Mouse (Mus musculus) thymus, postnatal 14 days (tissue): ENCODE measurements around the gene Rab11b.

ENCODE experiments used
- DNase-seq: peaks from one replicate; pipeline ENCODE4 v3.0.0; 2021

Gene Rab11b

GRCm38 (mm10) chr17:33760255-33761165 is at the start of gene Rab11b:
Gene Rab11b, minus strand, starts transcription at chr17:33760530.
- DNase-seq, result peak; percentile 99

DNA sequence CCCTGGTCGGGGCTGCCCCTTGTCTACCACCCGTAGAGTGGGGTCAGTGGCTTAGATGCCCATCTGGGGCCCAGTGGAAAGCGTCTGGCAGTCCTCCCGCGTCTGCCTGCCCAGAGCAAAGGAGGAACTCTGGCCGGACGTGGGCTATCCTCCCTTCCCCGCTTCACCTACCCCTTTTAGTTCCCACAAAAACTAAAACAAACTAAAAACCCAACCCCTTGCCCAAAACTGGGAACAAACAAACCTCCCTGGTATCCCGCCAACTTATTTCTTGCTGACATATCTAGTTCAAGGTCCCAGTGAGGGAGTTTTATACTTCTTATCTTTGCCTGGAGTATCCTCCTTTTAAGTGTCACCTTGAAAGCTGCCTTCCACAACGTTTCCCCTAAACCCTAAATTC is 47.9 kb upstream of the Rab11b start:
- no peak for DNase-seq

DNA sequence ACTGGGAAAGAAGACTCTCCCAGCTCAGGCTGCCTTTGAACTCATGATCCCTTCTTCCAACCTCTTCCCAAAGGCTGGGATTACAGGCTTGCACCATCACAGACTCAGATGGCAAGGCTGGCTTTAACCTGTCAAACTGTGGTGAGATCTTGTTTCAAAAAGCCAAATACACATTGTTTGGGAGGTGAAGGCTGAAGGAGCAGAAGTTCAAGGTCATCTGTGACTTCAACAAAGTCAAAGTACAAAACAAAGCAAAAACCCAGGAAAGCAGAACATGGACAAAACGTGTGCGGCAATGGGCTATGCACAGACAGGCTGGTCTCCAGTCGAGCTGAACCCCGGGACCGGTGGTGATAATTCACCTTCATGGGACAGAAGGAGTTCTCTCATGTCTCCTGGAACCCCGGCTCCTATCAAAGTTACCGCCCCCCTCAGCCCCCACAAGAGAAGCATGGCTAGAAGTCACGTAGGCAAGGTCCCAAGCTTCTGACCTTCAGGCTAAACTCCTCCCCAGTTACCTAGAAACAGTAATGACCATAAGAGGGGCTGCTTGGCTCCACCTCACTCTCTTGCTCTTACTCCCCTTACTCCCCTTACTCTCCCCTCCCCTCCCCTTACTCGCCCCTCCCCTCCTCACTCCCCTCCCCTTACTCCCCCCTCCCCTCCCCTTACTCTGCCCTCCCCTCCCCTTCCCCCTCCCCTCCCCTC is 47.0 kb upstream of the Rab11b start:
- no peak for DNase-seq

DNA sequence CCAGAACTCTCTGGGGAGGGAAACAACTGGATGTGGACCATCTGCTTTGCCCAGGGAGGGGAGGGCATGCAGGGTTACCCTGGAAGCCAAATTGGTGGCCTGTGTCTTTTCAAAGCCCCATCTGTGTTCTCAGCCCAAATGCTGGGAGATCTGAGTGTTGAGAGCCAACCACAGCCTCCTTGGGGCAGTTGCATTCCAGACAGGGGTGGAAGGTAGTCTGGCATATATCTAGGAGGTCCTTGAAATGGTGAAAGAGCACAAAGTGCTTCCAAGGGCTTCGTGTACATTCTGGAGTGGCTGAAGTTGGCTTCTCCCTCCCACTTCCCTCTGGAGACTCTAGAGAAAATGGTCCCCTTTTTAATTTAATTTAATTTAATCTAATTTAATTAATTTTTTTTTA is 44.4 kb upstream of the Rab11b start:
- no peak for DNase-seq

DNA sequence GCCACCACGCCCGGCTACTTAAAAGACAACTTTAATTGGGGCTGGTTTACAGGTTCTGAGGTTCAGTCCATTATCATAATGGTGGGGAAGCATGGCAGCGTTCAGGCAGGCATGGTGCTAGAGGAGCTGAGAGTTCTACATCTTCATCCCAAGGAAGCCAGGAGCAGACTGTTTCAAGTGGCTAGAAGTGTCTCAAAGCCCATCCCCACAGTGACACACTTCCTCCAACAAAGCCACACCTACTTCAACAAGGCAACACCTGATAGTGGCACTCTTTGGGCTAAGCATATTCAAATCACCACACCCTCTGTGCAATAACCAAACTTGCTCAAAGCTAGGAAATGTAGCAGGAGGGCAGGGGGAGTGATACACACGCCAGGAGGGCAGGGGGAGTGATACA is 43.9 kb upstream of the Rab11b start:
- DNase-seq, result no peak

GRCm38 (mm10) chr17:33802221-33802620 is 41.9 kb upstream of the Rab11b start:
- DNase-seq, result no peak

DNA sequence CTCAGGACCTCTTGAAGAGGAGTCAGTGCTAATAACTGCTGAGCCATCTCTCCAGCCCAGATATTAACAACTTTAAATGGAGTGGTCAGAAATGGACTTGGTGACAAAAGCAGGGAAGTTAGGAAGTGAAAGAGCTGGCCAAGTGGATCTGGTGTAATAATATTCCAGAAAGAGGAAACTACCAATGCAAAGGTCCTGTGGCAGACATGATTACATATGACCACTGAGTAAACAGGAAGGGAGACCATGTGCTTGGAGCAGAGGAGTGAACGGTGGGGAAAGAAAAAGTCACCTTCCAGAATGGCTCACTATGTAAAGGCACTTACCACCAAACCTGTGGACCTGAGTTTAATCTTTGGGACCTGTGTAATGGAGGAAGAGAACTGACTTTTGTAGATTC is 38.9 kb upstream of the Rab11b start:
- no peak for DNase-seq

GRCm38 (mm10) chr17:33798306-33798705 is 38.0 kb upstream of the Rab11b start:
- DNase-seq, result no peak

DNA sequence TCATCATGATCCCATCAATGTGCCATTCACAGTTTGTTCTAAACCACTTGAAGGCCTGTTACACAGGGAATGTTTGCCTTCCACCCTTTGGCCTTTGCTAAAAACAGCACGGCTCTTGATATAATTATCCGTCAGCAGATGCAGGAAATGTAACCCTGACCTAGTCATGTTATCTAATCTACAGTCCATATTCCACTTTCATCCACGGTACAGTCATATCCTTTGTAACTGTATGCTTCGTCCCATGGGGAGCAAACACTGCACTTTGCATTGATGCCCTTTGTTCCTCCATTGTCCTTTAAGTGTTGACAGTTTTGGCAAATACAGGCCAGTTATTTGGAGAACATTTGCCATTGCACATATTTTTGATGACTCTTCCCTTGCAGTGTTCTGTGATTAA is 28.4 kb upstream of the Rab11b start:
- DNase-seq, result no peak

GRCm38 (mm10) chr17:33786375-33786774 is 26.0 kb upstream of the Rab11b start:
- no peak for DNase-seq

- no peak for DNase-seq
These were observed 24.6 kb upstream of the Rab11b start for GRCm38 (mm10) chr17:33784939-33785338.

- DNase-seq, result no peak
These were observed 23.1 kb upstream of the Rab11b start for GRCm38 (mm10) chr17:33783408-33783807.

DNA sequence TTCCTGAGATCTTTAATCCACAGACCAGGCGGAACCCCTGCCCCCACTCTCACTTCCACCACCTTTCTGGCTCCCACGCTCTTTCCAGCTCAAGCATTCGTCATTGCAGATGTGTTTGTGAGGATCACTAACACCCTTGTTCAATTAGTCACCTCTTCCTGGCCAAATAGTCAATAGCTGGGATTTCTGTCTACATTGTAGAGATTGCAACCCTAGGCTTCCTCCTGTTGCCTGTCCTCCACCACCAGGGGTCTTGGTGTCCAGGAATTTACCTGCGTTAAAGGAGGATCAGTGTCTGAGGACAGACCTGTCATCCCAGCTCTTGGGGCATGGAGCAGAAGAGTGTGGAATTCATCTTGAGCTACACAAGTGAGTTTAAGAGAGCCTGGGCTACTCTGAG is 21.7 kb upstream of the Rab11b start:
- no peak for DNase-seq

- DNase-seq, result peak; percentile 85
These were observed 21.0 kb upstream of the Rab11b start, which contains the start of gene Angptl4 for GRCm38 (mm10) chr17:33781124-33781977. Gene Angptl4, minus strand, starts transcription at chr17:33781830.

DNA sequence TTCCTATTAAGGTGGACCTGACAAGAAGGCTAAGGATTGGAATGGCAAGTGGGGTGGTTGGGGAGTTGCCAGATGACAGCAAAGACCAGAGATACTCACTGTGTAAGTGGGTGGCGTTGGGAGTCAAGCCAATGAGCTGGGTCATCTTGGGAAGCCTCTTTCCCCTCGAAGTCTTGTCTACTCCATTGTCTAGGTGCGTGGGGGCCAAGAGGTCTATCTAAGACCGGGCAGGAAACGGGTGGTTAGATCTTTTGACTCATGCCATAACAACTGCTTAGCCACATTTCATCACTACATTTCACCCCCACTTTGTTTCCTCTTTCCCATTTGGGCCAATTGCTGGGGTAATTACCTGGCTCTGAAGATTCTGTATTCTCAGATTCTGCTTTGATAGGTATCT is 20.1 kb upstream of the Rab11b start:
- DNase-seq, result no peak

DNA sequence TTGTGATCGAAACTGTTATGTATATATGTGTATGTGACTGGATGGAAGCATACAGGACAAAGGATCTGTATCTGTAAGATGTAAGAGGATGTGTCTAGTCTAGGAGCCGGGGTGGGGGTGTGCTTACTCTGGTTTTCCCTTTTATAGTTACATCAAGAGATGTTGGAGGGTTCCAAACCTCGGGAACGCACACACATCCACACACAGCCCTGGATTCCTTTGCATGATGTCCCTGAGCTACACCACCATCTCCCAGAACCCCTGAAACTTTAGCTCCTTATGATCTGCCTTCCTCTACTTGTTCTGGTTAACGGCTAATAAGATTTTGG is 19.6 kb upstream of the Rab11b start:
- no peak for DNase-seq

DNA sequence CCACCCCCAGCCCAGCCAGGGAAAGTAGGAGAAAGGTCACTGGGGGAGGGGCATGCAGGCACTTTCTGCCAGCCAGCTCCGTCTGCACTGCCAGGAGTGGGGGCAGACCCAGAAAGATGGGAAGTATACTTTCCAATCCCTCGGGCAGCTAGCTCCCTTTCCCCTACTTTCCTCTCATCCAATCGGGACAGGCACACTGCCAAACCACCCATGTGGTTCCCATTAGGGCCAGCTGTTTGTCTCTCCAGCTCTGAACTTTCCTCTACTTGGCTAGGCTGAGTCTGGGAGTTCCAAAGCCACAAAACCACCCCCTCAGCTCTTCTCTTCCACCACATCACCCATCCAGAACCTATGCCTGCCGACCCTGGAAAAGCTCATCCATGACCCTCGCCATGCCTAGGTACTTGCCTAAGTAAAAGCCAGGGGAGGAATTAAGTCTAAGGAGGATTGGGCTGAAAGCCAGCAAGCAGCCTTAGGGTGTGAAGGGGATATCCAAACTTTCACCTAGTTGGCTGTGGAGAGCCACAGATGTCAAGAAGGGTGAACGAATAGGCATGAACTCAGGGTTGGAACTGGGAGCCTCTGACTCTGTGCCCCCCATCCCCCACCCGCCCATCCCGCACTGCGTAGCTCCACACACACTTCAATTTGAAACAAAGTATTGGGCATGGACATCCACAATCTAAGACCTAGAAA is 19.1 kb upstream of the Rab11b start:
- DNase-seq, result no peak

GRCm38 (mm10) chr17:33775287-33775686 is 15.0 kb upstream of the Rab11b start:
- DNase-seq, result no peak

DNA sequence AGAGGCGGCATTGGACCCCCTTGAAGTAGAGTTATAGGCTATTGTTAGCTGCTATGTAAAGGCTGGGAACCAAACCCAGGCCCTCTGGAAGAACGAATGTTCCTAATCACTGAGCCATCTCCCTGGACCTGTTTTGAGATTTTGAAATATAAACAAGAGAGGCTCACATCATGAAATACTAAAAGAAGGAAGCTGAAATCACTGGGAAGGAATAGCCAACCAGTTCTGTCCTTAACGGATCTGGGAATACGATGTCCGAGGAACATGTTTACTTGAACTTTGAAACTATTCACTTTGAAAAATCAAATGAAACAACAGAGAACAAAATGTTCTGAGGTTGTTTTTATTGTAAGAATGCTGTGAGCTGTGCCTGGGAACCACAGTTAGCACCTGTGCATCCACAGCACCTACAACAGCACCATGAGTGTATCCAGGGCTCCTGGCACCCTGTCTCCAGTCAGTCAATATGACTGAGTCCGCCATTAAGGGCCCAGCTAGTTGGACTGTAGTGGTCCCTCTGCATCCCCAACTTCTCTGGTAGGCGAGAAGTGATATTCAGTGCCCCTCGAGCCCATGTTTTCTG is 14.3 kb upstream of the Rab11b start:
- DNase-seq, result no peak

DNA sequence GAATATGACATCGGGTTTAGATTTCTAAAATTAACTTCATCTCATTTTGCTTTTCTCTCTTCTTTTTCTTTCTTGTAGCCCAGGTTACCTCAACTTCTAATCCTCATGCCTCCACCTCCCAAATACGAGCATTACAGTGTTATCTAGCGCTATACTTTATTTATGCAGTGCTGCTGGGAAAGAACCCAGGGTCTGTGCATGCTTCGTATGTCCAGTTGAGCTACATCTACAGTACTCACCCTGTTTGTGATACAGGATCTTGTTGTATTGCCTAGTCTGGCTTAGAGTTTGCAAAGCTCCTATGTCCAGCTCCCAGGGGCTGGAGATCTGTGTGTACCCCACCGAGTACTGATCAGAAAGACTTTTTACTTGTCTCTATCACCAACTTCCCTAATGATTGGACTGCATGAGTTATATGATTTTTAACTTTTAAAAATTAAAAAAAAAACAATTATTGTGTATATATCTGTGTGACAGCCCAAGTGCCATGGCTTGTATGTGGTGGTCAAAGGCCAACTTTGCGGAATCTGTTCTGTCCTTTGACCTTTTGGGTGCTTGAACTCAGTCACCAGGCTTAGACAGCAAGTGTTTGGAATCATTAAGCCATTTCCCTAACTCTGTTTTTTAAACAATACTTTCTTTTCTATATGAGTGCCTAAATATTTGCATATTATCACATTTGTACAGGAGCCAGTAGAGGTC is 13.7 kb upstream of the Rab11b start:
- no peak for DNase-seq

DNA sequence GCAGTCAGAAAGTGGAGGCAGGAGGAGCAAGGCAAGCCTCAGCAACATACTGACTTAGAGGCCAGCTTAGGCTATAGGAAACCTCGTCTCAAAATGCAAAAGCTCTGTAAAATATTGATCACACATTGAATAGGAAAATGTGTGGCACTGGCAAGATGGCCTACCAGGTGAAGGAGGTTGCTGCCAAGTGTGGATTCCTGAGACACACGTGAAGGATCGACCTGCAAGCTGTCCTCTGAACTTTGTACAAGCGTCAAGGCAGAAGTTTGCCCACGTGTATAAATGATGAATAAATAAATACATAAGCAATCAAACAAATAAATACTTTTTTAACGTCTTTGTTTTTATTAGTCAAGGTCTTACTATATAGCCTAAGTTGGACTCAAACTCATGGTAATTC is 13.1 kb upstream of the Rab11b start:
- no peak for DNase-seq

DNA sequence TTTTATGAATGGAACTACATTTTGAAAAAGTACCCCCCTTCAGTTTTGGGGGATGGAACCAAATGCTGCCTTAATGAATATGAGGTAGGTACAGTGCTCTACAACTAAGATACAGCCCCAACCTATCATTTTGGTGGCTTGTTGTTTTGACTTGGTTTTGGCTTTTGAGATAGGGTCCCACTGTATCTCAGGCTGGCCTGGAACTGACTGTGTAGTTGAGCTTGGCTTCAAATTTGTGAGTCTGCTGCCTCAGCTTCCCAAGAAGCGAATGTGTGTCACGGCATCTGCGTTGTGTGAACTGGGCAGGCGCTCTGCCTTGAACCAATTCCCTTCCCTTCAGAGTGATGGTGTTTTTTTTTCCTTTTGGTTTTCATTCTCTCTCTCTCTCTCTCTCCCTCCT is 11.3 kb upstream of the Rab11b start:
- no peak for DNase-seq
